Mouse (Mus musculus) cortical plate, adult 2 months (tissue): ENCODE data around the gene Anks1. TPM values are rescaled to one million over a fixed set of nuclear protein-coding genes. Genes with fewer than 3 reads are reported as not detected.
"Not testable (repeated sequence)": the region's sequence is repeated elsewhere in the genome, so short reads cannot be mapped to it uniquely, and the experiment has no call there.

Source experiments
- H3K27ac ChIP-seq: fragments of 200-500 bp; 2 replicates; pipeline ENCODE4 v1.5.1; 2012; ENCODE audit warnings: low read length, control low read depth, inconsistent platforms; ENCODE audit not compliant: insufficient read depth
- H3K4me1 ChIP-seq: fragments of 200-500 bp; 2 replicates; pipeline ENCODE4 v1.6.1; 2011; ENCODE audit warnings: low read length; ENCODE audit not compliant: control insufficient read depth, insufficient read depth
- H3K4me3 ChIP-seq: fragments of 200-500 bp; 2 replicates; pipeline ENCODE4 v1.5.1; 2011; ENCODE audit warnings: mild to moderate bottlenecking, low read length, control low read depth; ENCODE audit not compliant: insufficient read depth
- CTCF ChIP-seq: fragments of 200-500 bp; IDR thresholded peaks from 2 replicates; pipeline ENCODE4 v1.5.1; 2011; ENCODE audit warnings: mild to moderate bottlenecking, control low read depth, low read length; ENCODE audit not compliant: insufficient read depth; ENCODE audit errors: extremely low read depth
- POLR2A ChIP-seq: fragments of 200-500 bp; IDR thresholded peaks from 2 replicates; pipeline ENCODE4 v1.6.1; 2011; ENCODE audit warnings: mild to moderate bottlenecking, low read length, control low read depth; ENCODE audit not compliant: insufficient read depth; ENCODE audit errors: extremely low read depth
- polyA plus RNA-seq: library from polyadenylated mRNA; depleted of rRNA; stranded (reverse); fragments of >200 nt; gene quantifications from 2 replicates; pipeline ENCODE4 v1.2.3, GENCODE M21; 2012

The Anks1 gene
- polyA plus RNA-seq, 1 experiment: 39.8 TPM

DNA sequence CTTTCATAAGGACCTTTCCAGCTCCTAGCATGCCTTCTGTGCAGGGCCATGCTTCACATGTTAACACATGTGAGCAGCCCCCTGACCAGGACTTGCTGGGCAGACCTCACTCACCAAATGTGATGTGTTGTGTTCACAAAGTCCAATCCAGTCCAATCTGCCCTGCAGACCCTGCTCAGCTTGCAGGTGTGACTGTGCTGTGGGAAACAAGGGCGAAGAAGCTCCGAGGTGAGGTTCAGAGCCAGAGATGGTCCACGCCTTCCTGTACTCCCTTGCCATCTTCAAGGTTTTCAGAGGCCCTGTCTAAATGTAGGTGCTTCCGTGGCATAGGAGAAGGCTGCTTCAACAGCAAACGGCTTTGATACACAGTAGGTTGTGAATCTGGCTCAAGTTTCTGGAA, 59.8 kb downstream of the Anks1 start:
- H3K4me1 ChIP-seq: peaks cover 14% of the 10 kb centered on the region
- H3K27ac ChIP-seq: peak overlapping the region; percentile 54; the same call in 1 of the 2 replicates
- no peak overlapping the region for H3K4me3 ChIP-seq
- TF ChIP-seq POLR2A (no peak), CTCF (no peak)

DNA sequence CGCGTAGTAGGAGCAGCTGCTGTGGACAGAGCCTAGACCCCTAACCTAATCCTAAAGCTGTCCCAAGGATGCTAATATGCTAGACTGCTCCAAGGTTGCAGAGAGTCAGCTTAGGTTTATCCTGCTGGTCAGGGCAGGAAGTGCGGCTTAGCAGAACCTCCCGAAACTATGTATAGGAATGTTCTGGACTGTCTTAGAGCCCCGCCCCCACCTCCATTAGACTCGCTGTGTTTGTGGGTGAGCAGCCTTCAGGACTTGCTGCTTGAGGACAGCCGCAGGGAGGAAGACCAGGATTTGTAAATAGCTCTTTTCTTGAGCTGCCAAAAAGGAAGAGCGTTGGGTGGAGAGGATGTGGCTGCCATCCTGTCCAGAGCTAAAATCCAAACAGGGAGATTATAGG, 60.3 kb downstream of the Anks1 start:
- Histone ChIP-seq H3K27ac (peak overlapping the region; percentile 54; the same call in 1 of the 2 replicates), H3K4me1 (peaks cover 14% of the 10 kb centered on the region), H3K4me3 (no peak overlapping the region)
- no peak for TF ChIP-seq CTCF
- TF ChIP-seq POLR2A: no peak

DNA sequence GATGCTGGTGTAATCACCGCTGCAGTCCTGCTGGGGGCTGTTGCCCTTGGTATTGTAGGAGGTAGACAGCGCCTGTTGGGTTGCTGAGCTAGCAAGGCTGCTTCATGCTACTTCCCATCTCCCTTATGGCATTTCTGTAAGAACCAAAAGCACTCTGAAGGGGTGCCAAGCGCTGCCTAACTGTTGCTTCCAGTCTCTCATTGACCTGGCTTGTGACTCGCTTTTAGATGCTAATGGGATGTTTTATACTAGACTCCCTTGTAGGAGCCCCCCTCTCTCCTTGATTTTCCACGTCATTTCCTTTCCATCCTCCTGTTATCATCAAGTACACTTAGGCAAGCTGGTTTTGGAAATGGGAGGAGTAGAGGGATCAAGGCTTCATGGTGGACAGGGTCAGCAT, 60.8 kb downstream of the Anks1 start:
- Histone ChIP-seq H3K4me3 (no peak overlapping the region), H3K4me1 (peaks cover 14% of the 10 kb centered on the region), H3K27ac (peak overlapping the region; percentile 69)
- TF ChIP-seq CTCF: no peak
- no peak for TF ChIP-seq POLR2A

DNA sequence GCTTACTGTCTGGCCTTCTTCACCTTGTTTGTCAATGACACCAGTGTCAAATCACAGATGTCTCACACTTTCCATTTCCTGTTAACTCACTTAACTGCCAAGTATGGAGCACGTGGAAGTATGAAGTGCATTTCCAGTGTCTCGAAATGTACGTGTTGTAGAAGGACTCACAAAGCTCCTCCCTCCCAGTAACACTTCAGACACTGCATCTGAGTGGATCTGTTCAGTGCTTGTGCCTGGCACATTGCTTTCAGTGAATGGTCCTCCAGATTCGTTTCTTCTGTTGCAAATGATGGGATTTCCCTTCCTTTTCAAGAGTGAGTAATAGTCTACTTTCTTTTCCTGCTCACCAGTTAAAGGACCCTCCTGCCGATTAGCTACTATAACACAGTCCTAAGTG, 61.2 kb downstream of the Anks1 start:
- Histone ChIP-seq H3K27ac (peak overlapping the region; percentile 69), H3K4me3 (no peak overlapping the region), H3K4me1 (peaks cover 14% of the 10 kb centered on the region)
- TF ChIP-seq CTCF: no peak
- no peak for TF ChIP-seq POLR2A

DNA sequence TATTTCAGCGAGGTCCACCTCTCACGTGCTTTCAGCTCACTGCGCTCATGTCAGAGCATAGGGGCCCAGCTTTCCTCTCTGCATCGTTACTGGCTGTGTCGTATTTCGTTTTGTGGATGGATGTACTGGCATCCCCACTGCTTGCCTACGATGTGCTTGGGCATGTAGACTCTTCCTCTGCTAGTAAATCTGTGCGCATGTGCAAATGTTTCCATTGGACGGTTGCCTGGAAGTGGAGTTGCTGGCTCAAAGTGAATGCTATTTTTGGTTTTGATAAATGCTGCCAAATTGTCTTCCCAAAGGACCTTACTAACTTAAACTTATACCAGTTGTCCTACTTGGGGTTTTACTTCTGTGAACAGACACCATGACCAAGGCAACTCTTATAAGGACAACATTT, 62.4 kb downstream of the Anks1 start:
- H3K27ac ChIP-seq: no peak overlapping the region
- H3K4me3 ChIP-seq: no peak overlapping the region
- peaks cover 14% of the 10 kb centered on the region for H3K4me1 ChIP-seq
- TF ChIP-seq CTCF (no peak), POLR2A (no peak)

DNA sequence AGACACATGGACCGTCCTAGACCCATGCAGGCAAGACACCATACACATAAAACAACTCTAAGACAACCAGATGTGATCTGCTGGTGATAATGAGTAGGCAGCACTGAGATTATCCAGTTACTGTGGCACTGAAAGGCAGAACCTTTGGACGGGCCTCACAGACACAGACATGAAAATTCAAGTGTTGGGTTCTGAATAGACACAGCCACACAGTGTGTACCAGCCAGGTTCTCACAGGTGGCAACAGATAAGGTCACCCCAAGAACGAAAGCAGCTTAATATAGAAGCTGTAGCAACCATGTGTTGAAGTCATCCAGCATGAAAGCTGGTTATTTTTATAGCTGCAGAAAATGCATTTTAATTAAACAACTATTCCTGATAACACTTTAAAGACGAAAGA, 64.2 kb downstream of the Anks1 start:
- TF ChIP-seq CTCF: no peak
- TF ChIP-seq POLR2A: no peak
- no peak overlapping the region for H3K4me3 ChIP-seq
- no peak overlapping the region for H3K27ac ChIP-seq
- H3K4me1 ChIP-seq: peaks cover 14% of the 10 kb centered on the region

DNA sequence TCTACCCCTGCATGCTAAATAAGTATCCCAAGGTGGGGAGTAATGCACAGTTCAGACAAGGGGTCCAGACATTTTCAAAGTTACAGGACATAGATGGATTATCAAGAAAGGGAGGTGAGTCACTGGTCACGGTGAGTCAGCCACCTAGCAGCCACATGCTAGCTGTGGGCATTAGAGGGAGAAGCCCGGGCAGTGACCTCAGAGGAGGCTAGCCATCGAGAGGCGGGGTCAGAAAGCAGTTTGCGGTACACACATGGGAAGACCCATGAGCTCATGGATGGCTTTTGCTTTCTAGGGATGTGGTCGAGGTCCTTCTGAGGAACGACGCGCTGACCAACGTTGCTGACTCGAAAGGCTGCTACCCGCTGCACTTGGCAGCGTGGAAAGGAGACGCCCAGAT, 67.2 kb downstream of the Anks1 start:
- Histone ChIP-seq H3K4me1 (peaks cover 6% of the 10 kb centered on the region), H3K4me3 (no peak overlapping the region), H3K27ac (no peak overlapping the region)
- no peak for TF ChIP-seq CTCF
- TF ChIP-seq POLR2A: no peak

DNA sequence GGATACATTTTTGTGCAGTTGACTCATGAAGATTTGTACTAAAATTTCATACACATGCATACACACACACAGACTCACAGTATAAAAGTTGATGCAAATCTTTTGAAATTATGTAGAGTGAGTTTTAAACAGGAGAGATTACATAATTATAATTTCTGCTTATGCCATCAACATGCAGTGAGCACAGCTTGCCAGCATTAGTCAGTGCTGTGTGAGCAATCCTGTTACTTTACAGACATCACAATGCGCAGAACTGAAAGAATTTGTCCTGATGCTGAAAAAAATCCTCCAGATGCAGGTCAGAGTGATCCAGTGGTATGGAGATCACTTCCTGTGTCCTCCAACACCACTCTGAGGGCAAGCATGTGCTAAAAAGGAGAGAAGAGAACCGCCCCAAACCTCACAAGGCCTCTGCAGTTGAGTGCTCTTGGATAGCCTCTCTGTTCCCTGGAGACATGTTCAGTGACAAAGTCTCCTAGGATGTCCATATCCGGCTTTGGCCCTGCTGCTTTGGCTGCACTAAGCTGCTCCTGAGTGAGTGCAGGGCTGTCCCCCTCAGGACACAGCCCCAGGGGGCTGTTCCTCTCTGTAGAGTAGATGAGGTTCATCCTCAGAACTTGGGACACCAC, 68.0 kb downstream of the Anks1 start:
- TF ChIP-seq CTCF: no peak
- no peak for TF ChIP-seq POLR2A
- no peak overlapping the region for H3K27ac ChIP-seq
- H3K4me1 ChIP-seq: peaks cover 4% of the 10 kb centered on the region
- no peak overlapping the region for H3K4me3 ChIP-seq

DNA sequence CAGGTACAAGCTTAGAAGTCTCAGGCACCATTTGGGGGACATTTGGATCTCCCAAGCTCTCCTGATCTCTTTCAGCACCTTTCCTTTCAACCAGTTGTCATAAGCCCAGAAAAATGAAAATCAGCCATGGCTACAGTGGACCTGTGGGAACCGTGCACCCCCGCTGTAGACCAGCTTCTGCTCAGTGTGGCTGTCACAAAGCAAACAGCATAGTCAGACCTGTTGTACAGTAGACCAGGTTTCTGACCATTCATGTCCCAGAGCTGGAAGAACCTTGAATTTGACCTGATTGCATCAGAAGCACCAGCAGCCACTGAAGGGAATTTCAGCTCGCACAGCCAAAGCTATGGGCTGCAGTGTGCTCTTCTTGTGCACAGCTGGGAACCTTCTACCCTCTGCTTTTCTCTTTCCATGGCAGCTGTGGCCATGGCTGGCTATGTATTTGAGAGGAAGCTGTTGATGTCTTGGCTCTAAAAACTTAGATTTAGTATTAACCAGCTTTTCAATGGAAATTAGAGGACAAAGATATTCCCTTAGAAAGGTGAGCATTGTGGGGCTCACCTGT, 71.4 kb downstream of the Anks1 start:
- Histone ChIP-seq H3K4me3 (no peak overlapping the region), H3K4me1 (peaks cover 1% of the 10 kb centered on the region; the same call in 1 of the 2 replicates), H3K27ac (no peak overlapping the region)
- TF ChIP-seq CTCF (no peak), POLR2A (no peak)

DNA sequence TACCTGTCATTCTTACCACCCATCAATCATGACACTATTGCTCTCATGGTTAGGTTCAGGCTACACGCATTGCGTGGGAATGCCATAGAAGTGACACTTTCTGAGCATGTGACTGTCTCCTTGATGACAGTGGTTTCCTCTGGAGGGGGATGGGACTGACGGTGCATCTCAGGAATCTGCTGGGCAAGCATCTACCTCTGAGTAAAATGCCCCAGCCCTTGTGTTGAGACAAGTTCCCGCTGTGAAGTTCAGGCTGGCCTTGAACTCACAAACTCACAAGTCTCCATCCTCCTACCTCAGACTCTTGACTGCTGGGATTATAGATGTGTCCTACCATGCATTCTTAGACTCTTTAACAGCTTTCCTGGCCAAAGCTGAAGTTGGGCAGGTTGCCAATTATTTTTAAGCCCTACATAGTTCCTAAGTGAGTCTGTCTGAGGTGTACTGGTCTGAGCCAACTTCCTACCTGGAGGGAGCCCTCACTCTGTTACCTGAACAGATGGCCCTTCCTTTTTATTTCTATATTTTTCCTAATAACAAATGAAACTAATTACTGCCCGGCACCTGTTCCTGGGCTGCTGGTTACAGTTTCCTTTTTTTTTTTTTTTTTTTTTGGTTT, 72.5 kb downstream of the Anks1 start:
- TF ChIP-seq CTCF: no peak
- no peak for TF ChIP-seq POLR2A
- Histone ChIP-seq H3K4me1 (peaks cover 1% of the 10 kb centered on the region; the same call in 1 of the 2 replicates), H3K27ac (no peak overlapping the region), H3K4me3 (no peak overlapping the region)

DNA sequence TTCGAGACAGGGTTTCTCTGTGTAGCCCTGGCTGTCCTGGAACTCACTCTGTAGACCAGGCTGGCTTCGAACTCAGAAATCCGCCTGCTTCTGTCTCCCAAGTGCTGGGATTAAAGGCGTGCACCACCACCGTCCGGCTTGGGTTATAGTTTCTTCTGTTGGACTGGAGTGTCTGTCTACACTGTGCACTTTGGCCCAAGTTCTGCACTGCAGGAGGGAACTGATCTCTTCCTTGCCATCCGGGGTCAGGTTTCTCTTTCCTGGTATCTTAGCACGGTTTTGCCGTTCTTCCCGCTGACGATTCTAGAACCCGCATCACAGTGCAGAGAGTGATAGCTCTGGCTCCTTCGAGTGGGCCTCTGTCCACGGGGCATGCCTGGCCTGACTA, 73.0 kb downstream of the Anks1 start:
- H3K4me1 ChIP-seq, H3K27ac ChIP-seq, H3K4me3 ChIP-seq: not testable (repeated sequence)
